Mouse (Mus musculus) cortical plate, adult 2 months (tissue): ENCODE results near the gene Tmx1.

Experiments used
- CTCF ChIP-seq: fragments of 200-500 bp; IDR thresholded peaks from 2 replicates; pipeline ENCODE4 v1.5.1; 2011; ENCODE audit warnings: mild to moderate bottlenecking, control low read depth, low read length; ENCODE audit not compliant: insufficient read depth; ENCODE audit errors: extremely low read depth
- POLR2A ChIP-seq: fragments of 200-500 bp; IDR thresholded peaks from 2 replicates; pipeline ENCODE4 v1.6.1; 2011; ENCODE audit warnings: mild to moderate bottlenecking, low read length, control low read depth; ENCODE audit not compliant: insufficient read depth; ENCODE audit errors: extremely low read depth

GRCm38 (mm10) chr12:70451533-70451932 is 1.4 kb upstream of the Tmx1 start:
- TF ChIP-seq POLR2A, result no peak
- TF ChIP-seq CTCF, result no peak
